Mouse (Mus musculus): ENCODE measurements around the gene Gm49373. TPM values are rescaled to one million over a fixed set of nuclear protein-coding genes. Genes with fewer than 3 reads are reported as not detected.
"Not testable (repeated sequence)": the region's sequence is repeated elsewhere in the genome, so short reads cannot be mapped to it uniquely, and the experiment has no call there.

Gm49373 gene
- polyA plus RNA-seq, 1 experiment, result 0.17 TPM

DNA sequence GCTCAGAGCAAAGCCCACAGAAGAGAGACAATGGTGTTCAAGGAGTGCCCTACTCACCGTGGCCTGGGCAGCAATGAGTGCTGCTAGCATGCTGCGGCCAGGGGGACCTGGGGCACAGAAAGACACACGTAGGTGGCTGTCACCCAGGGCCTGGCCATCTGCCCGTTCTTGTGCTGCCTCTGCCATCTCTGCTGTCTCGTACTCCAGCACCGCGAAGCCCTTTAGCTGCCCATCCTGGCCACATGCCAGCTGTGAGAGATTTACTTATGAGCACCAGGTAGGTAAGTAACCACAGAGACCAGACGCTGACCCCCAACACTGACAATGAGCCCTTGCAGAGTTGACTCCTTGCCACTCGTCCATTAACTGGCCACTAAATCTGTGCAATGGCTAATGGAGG is 8.2 kb upstream of the Gm49373 start:
- TF ChIP-seq POLR2A (IDR thresholded peaks at IDR 0.05; ENCODE audit: borderline replicate concordance, extremely low read depth, low read depth, low read length), result no peak
- no peak for TF ChIP-seq CTCF (IDR thresholded peaks at IDR 0.05; ENCODE audit: insufficient read depth, low read length)
- no peaks in the 10 kb centered on the region for H3K4me1 ChIP-seq (ENCODE audit: control insufficient read depth, insufficient read depth, low read length)
- WGBS, result 77% methylated on average over 9 of the region's 9 CpGs
- H3K4me3 ChIP-seq (replicated peaks; ENCODE audit: extremely low read depth, low read depth, low read length), result no peak overlapping the region
- DNase-seq, result no peak

DNA sequence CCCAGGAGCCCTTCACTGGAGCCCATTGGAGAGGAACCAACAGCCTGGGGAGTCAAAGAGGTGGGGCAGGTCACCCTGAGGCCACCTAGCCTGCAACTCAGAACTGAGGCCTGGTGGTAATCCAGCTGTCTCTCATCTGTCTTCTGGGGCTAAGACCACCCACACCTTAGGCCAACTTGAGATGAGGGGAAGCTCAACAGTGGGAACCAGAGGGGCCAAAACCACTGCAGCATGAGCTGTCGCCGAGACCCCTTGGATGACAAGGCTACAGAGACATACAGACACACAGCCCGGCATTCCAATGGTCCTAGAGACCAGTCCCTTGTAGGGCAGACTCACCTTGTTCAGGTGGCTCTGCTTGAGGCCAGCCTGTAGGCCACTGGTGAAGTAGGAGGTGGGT is 2.7 kb upstream of the Gm49373 start:
- 83% methylated on average over 3 of the region's 3 CpGs for WGBS
- H3K4me3 ChIP-seq (replicated peaks; ENCODE audit: extremely low read depth, low read depth, low read length), result no peak overlapping the region

DNA sequence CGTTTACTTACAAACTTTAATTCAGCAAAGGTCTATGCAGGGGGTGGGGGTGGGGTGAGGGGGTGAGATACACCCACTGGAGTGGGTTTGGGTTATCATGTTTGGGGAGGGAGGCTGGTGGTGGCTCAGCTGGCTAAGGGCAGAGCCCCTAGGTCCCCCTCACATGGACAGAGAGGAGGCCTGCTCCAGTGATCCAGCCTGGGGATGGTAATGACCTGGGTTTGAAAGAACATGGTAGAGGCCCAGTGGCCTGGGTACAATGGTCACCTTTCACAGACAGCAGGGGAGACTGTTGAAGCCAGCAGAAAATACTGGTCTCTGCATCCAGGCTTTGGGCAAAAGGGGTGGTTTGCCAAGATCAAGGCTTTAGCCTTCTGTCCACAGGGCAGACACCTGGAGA is 1.3 kb upstream of the Gm49373 start:
- no peak for DNase-seq
- 37% methylated on average over 1 of the region's 1 CpGs for WGBS
- no peak for TF ChIP-seq POLR2A (IDR thresholded peaks at IDR 0.05; ENCODE audit: borderline replicate concordance, extremely low read depth, low read depth, low read length)
- no peak for TF ChIP-seq CTCF (IDR thresholded peaks at IDR 0.05; ENCODE audit: insufficient read depth, low read length)
- Histone ChIP-seq H3K4me3 (replicated peaks; ENCODE audit: extremely low read depth, low read depth, low read length) (no peak overlapping the region), H3K4me1 (ENCODE audit: control insufficient read depth, insufficient read depth, low read length) (peaks cover 5% of the 10 kb centered on the region; the same call in 1 of the 2 replicates)

More for the DNA sequence above, 2.7 kb upstream of the Gm49373 start:
- H3K4me1 ChIP-seq (ENCODE audit: control insufficient read depth, insufficient read depth, low read length), result peaks cover 5% of the 10 kb centered on the region; the same call in 1 of the 2 replicates
- TF ChIP-seq CTCF (IDR thresholded peaks at IDR 0.05; ENCODE audit: insufficient read depth, low read length) (no peak), POLR2A (IDR thresholded peaks at IDR 0.05; ENCODE audit: borderline replicate concordance, extremely low read depth, low read depth, low read length) (no peak)
- DNase-seq, result no peak

DNA sequence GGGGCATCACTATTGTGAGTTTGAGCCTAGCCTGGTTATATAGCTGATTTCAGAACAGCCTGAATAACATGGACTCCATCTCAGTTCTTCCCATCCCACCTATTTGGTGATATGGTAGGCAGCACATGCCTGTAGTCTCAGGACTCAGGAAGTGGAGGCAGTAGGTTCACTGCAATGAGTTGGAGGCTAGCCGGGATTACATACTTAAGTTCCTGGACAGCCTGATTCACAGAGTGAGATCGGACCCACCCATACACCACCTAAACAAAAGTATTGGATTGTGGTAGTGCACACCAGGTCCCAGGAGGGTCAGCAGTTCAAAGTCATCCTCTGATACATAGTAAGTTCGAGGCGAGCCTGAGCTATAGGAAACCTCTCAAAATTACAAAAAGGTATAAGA is 255 bp downstream of the Gm49373 start:
- TF ChIP-seq CTCF (IDR thresholded peaks at IDR 0.05; ENCODE audit: insufficient read depth, low read length), result no peak
- no peak for TF ChIP-seq POLR2A (IDR thresholded peaks at IDR 0.05; ENCODE audit: borderline replicate concordance, extremely low read depth, low read depth, low read length)
- WGBS, result 4% methylated on average over 4 of the region's 4 CpGs
- no peak for DNase-seq
- Histone ChIP-seq H3K4me1 (ENCODE audit: control insufficient read depth, insufficient read depth, low read length) (peaks cover 5% of the 10 kb centered on the region; the same call in 1 of the 2 replicates), H3K4me3 (replicated peaks; ENCODE audit: extremely low read depth, low read depth, low read length) (peak overlapping the region; percentile 77)

DNA sequence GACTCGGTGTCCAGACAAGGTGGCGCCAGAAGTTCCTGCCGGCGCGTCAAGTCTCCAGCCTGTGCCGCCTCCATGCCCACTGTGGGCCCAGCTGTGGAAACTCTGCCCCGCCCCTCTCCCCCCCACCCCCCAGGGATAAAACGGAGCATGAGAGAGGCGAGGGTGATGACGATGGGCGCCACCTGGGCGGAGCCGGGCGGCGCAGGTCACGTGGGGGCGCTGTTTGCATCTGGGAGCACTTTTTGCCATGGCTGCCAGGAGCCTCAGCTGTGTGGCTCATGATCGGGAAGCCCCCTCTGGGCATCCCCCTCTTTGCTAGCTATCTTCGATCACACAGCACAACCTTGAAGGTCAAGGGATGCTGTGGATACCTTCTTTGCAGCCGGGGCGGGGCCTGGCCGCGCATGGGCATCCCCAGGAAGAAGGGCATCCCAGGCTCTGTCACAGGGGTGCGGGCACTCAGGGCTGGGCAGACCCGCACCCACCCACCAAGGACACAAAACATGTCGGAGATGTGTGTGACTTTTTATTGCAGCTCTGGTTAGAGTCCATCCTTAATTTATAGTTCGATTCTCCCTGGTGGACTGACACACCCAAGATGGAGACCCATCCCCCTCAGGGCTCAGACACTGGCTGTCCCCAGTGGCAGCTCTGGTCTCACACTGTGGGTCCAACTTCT is 5.8 kb downstream of the Gm49373 start, which contains the start of gene Zglp1:
Gene Zglp1 (minus strand): TSS at position 88 of the 679 bp plus-strand sequence.
- Histone ChIP-seq H3K4me1 (ENCODE audit: control insufficient read depth, insufficient read depth, low read length) (no peaks in the 10 kb centered on the region), H3K4me3 (replicated peaks; ENCODE audit: extremely low read depth, low read depth, low read length) (no peak within 1 kb of the TSS)
- TF ChIP-seq CTCF (IDR thresholded peaks at IDR 0.05; ENCODE audit: insufficient read depth, low read length), result no peak
- no peak for TF ChIP-seq POLR2A (IDR thresholded peaks at IDR 0.05; ENCODE audit: borderline replicate concordance, extremely low read depth, low read depth, low read length)
- no peak for DNase-seq
- 82% methylated on average over 27 of the region's 27 CpGs for WGBS

DNA sequence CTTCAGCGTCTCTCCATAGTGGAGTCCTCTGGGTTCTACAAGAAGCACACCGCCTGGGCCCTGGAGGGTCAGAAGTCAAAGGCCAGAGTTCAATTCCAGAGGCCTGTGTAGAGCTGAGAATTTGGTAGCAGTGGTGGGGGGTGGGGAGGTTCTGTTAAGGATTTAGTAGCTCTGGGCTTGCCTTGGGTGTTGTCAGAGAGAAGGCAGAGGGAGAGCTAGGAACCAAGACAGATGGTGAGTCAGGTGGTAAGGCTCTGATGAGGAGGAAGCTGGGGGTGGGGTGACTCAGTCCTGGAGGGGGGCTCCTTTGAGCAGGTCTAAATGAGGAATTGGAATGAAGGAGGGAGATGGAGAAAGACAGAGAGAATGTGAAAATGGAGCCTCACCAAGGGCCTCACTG is 10.0 kb downstream of the Gm49373 start:
- WGBS, result 94% methylated on average over 2 of the region's 2 CpGs
- DNase-seq, result no peak
- H3K4me1 ChIP-seq (ENCODE audit: control insufficient read depth, insufficient read depth, low read length), result no peaks in the 10 kb centered on the region
- TF ChIP-seq CTCF (IDR thresholded peaks at IDR 0.05; ENCODE audit: insufficient read depth, low read length) (no peak), POLR2A (IDR thresholded peaks at IDR 0.05; ENCODE audit: borderline replicate concordance, extremely low read depth, low read depth, low read length) (no peak)
- no peak overlapping the region for H3K4me3 ChIP-seq (replicated peaks; ENCODE audit: extremely low read depth, low read depth, low read length)

DNA sequence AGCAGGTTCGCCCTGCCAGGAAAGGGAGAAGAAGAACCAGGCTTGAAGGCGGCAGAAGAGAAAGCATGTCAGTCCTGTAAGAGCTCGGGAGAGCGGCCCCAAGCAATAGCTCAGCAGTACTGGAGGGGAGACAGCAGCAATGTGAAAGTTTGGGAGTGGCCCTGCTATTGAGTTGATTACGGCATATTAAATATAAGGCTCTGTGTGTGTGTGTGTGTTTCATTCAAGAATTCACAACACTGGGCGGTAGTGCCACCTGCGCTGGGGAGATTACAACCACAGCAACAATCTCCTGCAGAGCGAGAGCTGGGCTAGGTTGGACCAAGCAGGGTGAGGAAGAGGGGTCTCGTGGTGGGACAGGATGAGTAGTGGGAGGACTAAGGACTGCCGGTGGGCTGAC is 21.3 kb downstream of the Gm49373 start:
- DNase-seq, result no peak
- Histone ChIP-seq H3K4me1 (ENCODE audit: control insufficient read depth, insufficient read depth, low read length) (no peaks in the 10 kb centered on the region), H3K4me3 (replicated peaks; ENCODE audit: extremely low read depth, low read depth, low read length) (no peak overlapping the region)
- 59% methylated on average over 10 of the region's 10 CpGs for WGBS
- TF ChIP-seq POLR2A (IDR thresholded peaks at IDR 0.05; ENCODE audit: borderline replicate concordance, extremely low read depth, low read depth, low read length), result no peak
- TF ChIP-seq CTCF (IDR thresholded peaks at IDR 0.05; ENCODE audit: insufficient read depth, low read length), result no peak

DNA sequence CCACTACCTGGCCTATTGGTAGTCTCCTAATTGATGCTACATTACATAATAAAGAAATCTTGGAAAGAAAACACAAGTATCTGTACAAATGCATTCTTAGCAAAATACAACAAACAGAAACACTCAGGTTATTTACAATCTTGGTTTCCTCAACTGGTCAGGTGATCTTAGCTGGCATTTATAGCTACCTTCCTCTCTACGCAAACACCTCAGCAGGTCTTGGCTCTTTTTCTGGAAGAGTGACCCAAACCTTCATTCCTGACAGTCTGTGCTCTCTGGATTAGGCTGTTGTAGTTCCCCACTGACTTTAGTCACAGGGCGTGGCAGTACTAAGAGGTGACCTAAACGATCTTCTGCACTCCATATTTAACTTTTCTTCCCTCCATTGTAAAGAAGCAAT is 27.7 kb downstream of the Gm49373 start:
- 60% methylated on average over 3 of the region's 3 CpGs for WGBS
- Histone ChIP-seq H3K4me3 (replicated peaks; ENCODE audit: extremely low read depth, low read depth, low read length) (no peak overlapping the region), H3K4me1 (ENCODE audit: control insufficient read depth, insufficient read depth, low read length) (no peaks in the 10 kb centered on the region)
- no peak for DNase-seq
- TF ChIP-seq CTCF (IDR thresholded peaks at IDR 0.05; ENCODE audit: insufficient read depth, low read length) (no peak), POLR2A (IDR thresholded peaks at IDR 0.05; ENCODE audit: borderline replicate concordance, extremely low read depth, low read depth, low read length) (no peak)

DNA sequence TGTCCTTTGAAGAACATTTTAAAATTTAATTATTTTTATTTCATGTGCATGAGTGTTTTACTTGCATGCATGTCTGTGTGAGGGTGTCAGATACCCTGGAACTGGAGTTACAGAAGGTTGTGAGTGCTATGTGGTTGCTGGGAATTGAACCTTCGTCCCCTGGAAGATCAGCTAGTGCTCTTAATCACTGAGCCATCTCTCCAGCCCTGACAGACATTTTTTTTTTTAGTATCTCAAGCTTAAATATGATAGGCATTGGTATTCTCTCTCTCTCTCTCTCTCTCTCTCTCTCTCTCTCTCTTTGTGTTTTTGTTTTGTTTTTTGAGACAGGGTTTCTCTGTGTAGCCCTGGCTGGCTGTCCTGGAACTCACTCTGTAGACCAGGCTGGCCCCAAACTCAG is 28.1 kb downstream of the Gm49373 start:
- DNase-seq; H3K4me3 ChIP-seq (replicated peaks; ENCODE audit: extremely low read depth, low read depth, low read length); H3K4me1 ChIP-seq (ENCODE audit: control insufficient read depth, insufficient read depth, low read length): not testable (repeated sequence)
- WGBS, result 52% methylated on average over 1 of the region's 1 CpGs

DNA sequence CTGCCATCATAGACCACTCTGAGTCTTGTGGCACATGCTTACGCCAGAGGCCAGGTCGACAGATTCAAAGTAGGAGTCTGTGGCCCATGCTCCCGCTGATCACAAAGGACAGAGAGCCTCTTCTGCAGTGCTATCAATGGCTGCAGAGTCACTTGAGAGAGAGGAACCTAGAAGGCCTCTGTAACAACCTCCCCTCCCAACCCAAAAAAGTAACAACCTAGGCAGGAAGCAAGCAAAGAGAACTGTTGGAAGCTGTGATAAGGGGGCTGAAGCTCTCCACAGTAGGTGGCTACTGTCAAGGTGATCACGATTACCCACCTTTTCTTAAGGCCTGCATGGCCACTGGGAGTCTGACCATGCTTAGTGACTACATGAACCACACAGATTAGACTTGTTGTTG is 29.3 kb downstream of the Gm49373 start:
- no peak overlapping the region for H3K4me3 ChIP-seq (replicated peaks; ENCODE audit: extremely low read depth, low read depth, low read length)
- TF ChIP-seq CTCF (IDR thresholded peaks at IDR 0.05; ENCODE audit: insufficient read depth, low read length), result no peak
- TF ChIP-seq POLR2A (IDR thresholded peaks at IDR 0.05; ENCODE audit: borderline replicate concordance, extremely low read depth, low read depth, low read length), result no peak
- no peaks in the 10 kb centered on the region for H3K4me1 ChIP-seq (ENCODE audit: control insufficient read depth, insufficient read depth, low read length)
- WGBS, result 80% methylated on average over 4 of the region's 4 CpGs
- no peak for DNase-seq

Data from lung, adult 2 months (tissue).